Mouse (Mus musculus): ENCODE data around the gene Cfap97.
"Not testable (repeated sequence)": the region's sequence is repeated elsewhere in the genome, so short reads cannot be mapped to it uniquely, and the experiment has no call there.

Cfap97 gene

GRCm38 (mm10) chr8:46226622-46227021, 75.1 kb downstream of the Cfap97 start:
- no peak for DNase-seq (ENCODE audit: low spot score)

GRCm38 (mm10) chr8:46231968-46232367, 80.4 kb downstream of the Cfap97 start:
- not testable (repeated sequence) for DNase-seq (ENCODE audit: low spot score)

- DNase-seq (ENCODE audit: low spot score), result no peak
Observed at GRCm38 (mm10) chr8:46232798-46233197, 81.2 kb downstream of the Cfap97 start.

- no peak for DNase-seq (ENCODE audit: low spot score)
Observed at GRCm38 (mm10) chr8:46234736-46235135, 83.2 kb downstream of the Cfap97 start.

GRCm38 (mm10) chr8:46236441-46237223, 85.1 kb downstream of the Cfap97 start:
- no peak for DNase-seq (ENCODE audit: low spot score)

GRCm38 (mm10) chr8:46241568-46242374, 90.2 kb downstream of the Cfap97 start:
- DNase-seq (ENCODE audit: low spot score), result peak; percentile 81

GRCm38 (mm10) chr8:46242946-46243345, 91.4 kb downstream of the Cfap97 start:
- no peak for DNase-seq (ENCODE audit: low spot score)
